ENCODE assay signal across 12 mouse cellular contexts in the genomic region with DNA sequence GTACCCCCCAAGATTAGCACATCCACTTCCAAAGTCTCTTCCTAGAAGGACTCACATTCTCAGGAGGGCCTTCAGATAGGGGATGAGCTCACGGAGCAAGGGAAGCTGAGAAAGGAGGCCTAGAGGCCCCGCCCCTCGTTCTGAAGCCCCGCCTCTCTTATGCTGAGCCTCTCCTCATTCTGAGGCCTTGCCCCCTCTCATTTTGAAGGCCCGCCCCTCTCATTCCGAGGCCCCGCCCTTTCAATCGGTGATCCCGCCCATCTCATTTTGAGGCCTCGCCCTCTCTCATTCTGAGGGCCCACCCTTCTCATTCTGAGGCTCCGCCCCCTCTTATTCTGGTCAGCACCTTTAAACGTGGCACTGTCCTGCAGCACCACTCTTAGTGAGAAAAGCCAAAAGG.
DNase-seq lines count a peak whose midpoint lies in the region; ATAC-seq and TF ChIP-seq lines count a peak whose summit lies in the region.
"Had no signal": no experiment of that assay in that cellular context is flagged by ENCODE, and none has a peak within 500 bp of the region (broad histone marks: within the 10 kb centered on the region; RNA-seq: fewer than 3 reads in every experiment).

No protein-coding gene starts in this region.

- H3K9me3 ChIP-seq in stomach, embryonic 15.5 days: no peaks in the 10 kb centered on the region
- no peaks in the 10 kb centered on the region for H3K9me3 ChIP-seq in forebrain, postnatal 0 days (ENCODE audit: low read length)
- H3K9me3 ChIP-seq: heart, embryonic 10.5 days had no signal

- no peak overlapping the region for H3K4me3 ChIP-seq in lung, adult 2 months (replicated peaks; ENCODE audit: extremely low read depth, low read depth, low read length)
- no peak overlapping the region for H3K4me3 ChIP-seq in stomach, embryonic 15.5 days (replicated peaks)
- no peak overlapping the region for H3K4me3 ChIP-seq in forebrain, postnatal 0 days (ENCODE audit: low read depth, low read length)
- H3K4me3 ChIP-seq: heart, embryonic 10.5 days had no signal

- 0 out of 2 replicates have a peak, but pooled peaks have one; percentile 40 for ATAC-seq in common myeloid progenitor, adult 5-6 weeks (replicated peaks; ENCODE audit: low read depth, poor library complexity, severe bottlenecking)
- ATAC-seq in stomach, embryonic 15.5 days (ENCODE audit: insufficient read depth, low FRiP score, low read depth): 0 out of 2 replicates have a peak, but pooled peaks have one; percentile 7
- ATAC-seq in forebrain, postnatal 0 days: no peak

- H3K9ac ChIP-seq in stomach, embryonic 15.5 days: no peak overlapping the region
- H3K9ac ChIP-seq in forebrain, postnatal 0 days: no peak overlapping the region

- peaks cover 14% of the 10 kb centered on the region; the same call in 1 of the 2 replicates for H3K36me3 ChIP-seq in stomach, embryonic 15.5 days
- peaks cover 38% of the 10 kb centered on the region for H3K36me3 ChIP-seq in forebrain, postnatal 0 days (ENCODE audit: insufficient read depth)

- intact Hi-C loops in left cerebral cortex, postnatal 4 days (cut with DNase I): no loop called here

- no peak for TF ChIP-seq CTCF in lung, adult 2 months (IDR thresholded peaks at IDR 0.05; ENCODE audit: insufficient read depth, low read length)
- no peak for TF ChIP-seq CTCF in forebrain, postnatal 0 days (IDR thresholded peaks at IDR 0.05; ENCODE audit: low read depth)

- no peak overlapping the region for H3K4me2 ChIP-seq in stomach, embryonic 15.5 days
- H3K4me2 ChIP-seq in forebrain, postnatal 0 days (ENCODE audit: low read depth): no peak overlapping the region

- H3K4me1 ChIP-seq in lung, adult 2 months (ENCODE audit: control insufficient read depth, insufficient read depth, low read length): no peaks in the 10 kb centered on the region
- 0 out of 2 replicates have a peak, but pooled peaks cover 4% of the 10 kb centered on the region for H3K4me1 ChIP-seq in stomach, embryonic 15.5 days
- no peaks in the 10 kb centered on the region for H3K4me1 ChIP-seq in forebrain, postnatal 0 days (ENCODE audit: insufficient read depth)

- DNase-seq in lung, postnatal 10 days: peak; percentile 52
- DNase-seq in lung, adult 2 months: no peak
- peak; percentile 69 for DNase-seq in WW6 (ENCODE audit: low read depth, low spot score)
- DNase-seq in heart, adult 9 months (ENCODE audit: low spot score in 2 of 2): no peak
- DNase-seq in forebrain, postnatal 0 days: no peak
- DNase-seq in left cerebral cortex, postnatal 4 days: no peak
- DNase-seq: cerebellum, adult 11 months; kidney, adult 18-20 months; right cerebral cortex, postnatal 25 days had no signal

- 50% methylated on average over 12 of the region's 12 CpGs for WGBS in lung, adult 2 months
- 39% methylated on average over 12 of the region's 12 CpGs for WGBS in stomach, embryonic 15.5 days
- WGBS in forebrain, postnatal 0 days: 39% methylated on average over 12 of the region's 12 CpGs

- no peaks in the 10 kb centered on the region for H3K27me3 ChIP-seq in stomach, embryonic 15.5 days (replicated peaks)
- no peaks in the 10 kb centered on the region for H3K27me3 ChIP-seq in forebrain, postnatal 0 days (ENCODE audit: insufficient read depth, low read length)

- H3K27ac ChIP-seq in stomach, embryonic 15.5 days: no peak overlapping the region
- H3K27ac ChIP-seq in forebrain, postnatal 0 days (ENCODE audit: low read depth, low read length): no peak overlapping the region
- H3K27ac ChIP-seq: heart, embryonic 10.5 days had no signal

- TF ChIP-seq POLR2A in lung, adult 2 months (IDR thresholded peaks at IDR 0.05; ENCODE audit: borderline replicate concordance, extremely low read depth, low read depth, low read length): no peak

Comparison
In these comparisons a context has a peak if more than half of its experiments do, and no peak if none do; other contexts are left out.
1. DNase-seq: peak in lung, postnatal 10 days (single experiment) and WW6 (single experiment); none in lung, adult 2 months (single experiment), heart, adult 9 months (0 of 2), forebrain, postnatal 0 days (single experiment) and left cerebral cortex, postnatal 4 days (single experiment).